Mouse (Mus musculus) Muller cell, postnatal 12 days (primary cell): Measurements from ENCODE around the gene Tas1r1.
"Not testable (repeated sequence)": the region's sequence is repeated elsewhere in the genome, so short reads cannot be mapped to it uniquely, and the experiment has no call there.

Experiments used
- DNase-seq: peaks from one replicate; pipeline ENCODE4 v3.0.0-alpha.2; 2015; ENCODE audit errors: inconsistent ontology term

The Tas1r1 gene

GRCm38 (mm10) chr4:152043171-152043570 is 4.8 kb upstream of the Tas1r1 start:
- DNase-seq, result no peak

- DNase-seq, result no peak
These were observed 3.7 kb upstream of the Tas1r1 start for GRCm38 (mm10) chr4:152041924-152042641.

- no peak for DNase-seq
These were observed 1.5 kb upstream of the Tas1r1 start for GRCm38 (mm10) chr4:152039831-152040310.

GRCm38 (mm10) chr4:152038985-152039830 is 840 bp upstream of the Tas1r1 start, which contains the start of gene Nol9:
Gene Nol9 (plus strand): TSS chr4:152039321.
- DNase-seq, result peak; percentile 93

GRCm38 (mm10) chr4:152036464-152036863 is 1.9 kb downstream of the Tas1r1 start:
- DNase-seq, result not testable (repeated sequence)

GRCm38 (mm10) chr4:152032922-152033321 is 5.4 kb downstream of the Tas1r1 start:
- DNase-seq, result no peak

GRCm38 (mm10) chr4:152029997-152030396 is 8.4 kb downstream of the Tas1r1 start:
- DNase-seq, result no peak

GRCm38 (mm10) chr4:152029087-152029486 is 9.3 kb downstream of the Tas1r1 start:
- DNase-seq, result no peak

GRCm38 (mm10) chr4:152028456-152028855 is 9.9 kb downstream of the Tas1r1 start:
- no peak for DNase-seq

GRCm38 (mm10) chr4:152027524-152027923 is 10.8 kb downstream of the Tas1r1 start, which contains the start of gene Zbtb48:
Gene Zbtb48 (minus strand): TSS chr4:152027671.
- peak; percentile 97 for DNase-seq

- DNase-seq, result peak; percentile 56
These were observed 11.4 kb downstream of the Tas1r1 start for GRCm38 (mm10) chr4:152026751-152027508.

- DNase-seq, result no peak
These were observed 13.8 kb downstream of the Tas1r1 start for GRCm38 (mm10) chr4:152024525-152024924.

- DNase-seq, result no peak
These were observed 15.9 kb downstream of the Tas1r1 start for GRCm38 (mm10) chr4:152022506-152022905.

- DNase-seq, result no peak
These were observed 16.7 kb downstream of the Tas1r1 start for GRCm38 (mm10) chr4:152021568-152022097.

- DNase-seq, result no peak
These were observed 18.3 kb downstream of the Tas1r1 start for GRCm38 (mm10) chr4:152020024-152020423.

GRCm38 (mm10) chr4:152019073-152019472 is 19.3 kb downstream of the Tas1r1 start:
- no peak for DNase-seq

- no peak for DNase-seq
These were observed 25.1 kb downstream of the Tas1r1 start for GRCm38 (mm10) chr4:152013036-152013813.

GRCm38 (mm10) chr4:152012109-152012508 is 26.3 kb downstream of the Tas1r1 start:
- DNase-seq, result no peak

- DNase-seq, result no peak
These were observed 27.1 kb downstream of the Tas1r1 start for GRCm38 (mm10) chr4:152011171-152011760.

GRCm38 (mm10) chr4:152010707-152011134 is 27.6 kb downstream of the Tas1r1 start:
- DNase-seq, result no peak
